Mouse (Mus musculus) thymus, adult 2 months (tissue): ENCODE results near the gene Fcf1.

Experiments
- CTCF ChIP-seq: fragments of 200-500 bp; IDR thresholded peaks from 2 replicates; pipeline ENCODE4 v1.5.1; 2012; ENCODE audit warnings: mild to moderate bottlenecking, control low read depth, low read length, moderate library complexity, borderline replicate concordance; ENCODE audit not compliant: control insufficient read depth, poor library complexity, insufficient read depth; ENCODE audit errors: extremely low read depth
- POLR2A ChIP-seq: fragments of 200-500 bp; IDR thresholded peaks from 2 replicates; pipeline ENCODE4 v1.6.1; 2012; ENCODE audit warnings: mild to moderate bottlenecking, low read length, control low read depth, moderate library complexity; ENCODE audit not compliant: control insufficient read depth, poor library complexity, insufficient read depth; ENCODE audit errors: extremely low read depth

DNA sequence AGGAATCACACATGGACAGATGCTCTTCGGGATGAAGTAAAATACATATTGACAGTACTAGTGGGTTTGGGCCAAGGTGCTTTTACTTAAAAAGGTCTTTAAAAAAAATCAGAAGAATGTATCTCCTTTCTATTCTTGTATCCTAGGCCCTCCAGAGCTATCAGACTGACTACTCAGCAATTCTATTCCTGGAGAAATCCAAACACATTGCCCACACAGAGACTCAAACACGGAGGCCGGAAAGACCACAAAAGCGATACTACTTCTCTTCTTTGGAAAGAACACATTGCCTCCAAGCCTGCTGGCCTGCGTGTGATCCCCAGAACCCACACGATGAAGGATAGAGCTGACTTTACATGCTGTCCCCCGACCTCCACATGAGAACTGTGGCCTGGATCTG, 31.6 kb upstream of the Fcf1 start:
- no peak for TF ChIP-seq CTCF
- TF ChIP-seq POLR2A = no peak
